Mouse (Mus musculus) testis, adult 2 months (tissue): ENCODE data around the gene Olfr731. TPM values are rescaled to one million over a fixed set of nuclear protein-coding genes. Genes with fewer than 3 reads are reported as not detected.

Source experiments
- H3K27ac ChIP-seq: fragments of 200-500 bp; 2 replicates; pipeline ENCODE4 v1.5.1; 2012; ENCODE audit warnings: low read depth, low read length; ENCODE audit not compliant: control insufficient read depth, insufficient read depth
- H3K27me3 ChIP-seq: fragments of 200-500 bp; 2 replicates; pipeline ENCODE4 v1.6.1; 2012; ENCODE audit warnings: mild to moderate bottlenecking, low read length, moderate library complexity; ENCODE audit not compliant: control insufficient read depth, insufficient read depth
- H3K36me3 ChIP-seq: fragments of 200-500 bp; 2 replicates; pipeline ENCODE4 v1.6.1; 2012; ENCODE audit warnings: mild to moderate bottlenecking, low read length; ENCODE audit not compliant: control insufficient read depth, insufficient read depth
- H3K4me1 ChIP-seq: fragments of 200-500 bp; 2 replicates; pipeline ENCODE4 v1.6.1; 2012; ENCODE audit warnings: low read length; ENCODE audit not compliant: control insufficient read depth, insufficient read depth
- H3K4me3 ChIP-seq: fragments of 200-500 bp; 2 replicates; pipeline ENCODE4 v1.5.1; 2012; ENCODE audit warnings: low read depth, mild to moderate bottlenecking, low read length, moderate library complexity, mixed read lengths; ENCODE audit not compliant: control insufficient read depth
- CTCF ChIP-seq: fragments of 200-500 bp; IDR thresholded peaks from 2 replicates; pipeline ENCODE4 v1.5.1; 2012; ENCODE audit warnings: low read depth, mild to moderate bottlenecking, inconsistent platforms, low read length, moderate library complexity; ENCODE audit not compliant: control insufficient read depth, insufficient read depth, insufficient replicate concordance
- POLR2A ChIP-seq: fragments of 200-500 bp; IDR thresholded peaks from 2 replicates; pipeline ENCODE4 v1.6.1; 2012; ENCODE audit warnings: low read depth, mild to moderate bottlenecking, inconsistent platforms, low read length, moderate library complexity; ENCODE audit not compliant: control insufficient read depth
- polyA plus RNA-seq: library from polyadenylated mRNA; depleted of rRNA; stranded (reverse); fragments of >200 nt; gene quantifications from 2 replicates; pipeline ENCODE4 v1.2.3, GENCODE M21; 2012; rRNA removed

Gene Olfr731
- 0.06 TPM in 1 of 2 replicates, not detected in the other for polyA plus RNA-seq

- Histone ChIP-seq H3K27ac (no peak within 1 kb of the TSS), H3K4me1 (no peaks in the 10 kb centered on the region), H3K27me3 (no peaks in the 10 kb centered on the region), H3K36me3 (no peaks in the 10 kb centered on the region), H3K4me3 (no peak within 1 kb of the TSS)
- TF ChIP-seq CTCF: no peak
- no peak for TF ChIP-seq POLR2A
Measured at GRCm38 (mm10) chr14:50241766-50242165, at the start of gene Olfr731. Olfr731 (minus strand) TSS chr14:50241866.

DNA sequence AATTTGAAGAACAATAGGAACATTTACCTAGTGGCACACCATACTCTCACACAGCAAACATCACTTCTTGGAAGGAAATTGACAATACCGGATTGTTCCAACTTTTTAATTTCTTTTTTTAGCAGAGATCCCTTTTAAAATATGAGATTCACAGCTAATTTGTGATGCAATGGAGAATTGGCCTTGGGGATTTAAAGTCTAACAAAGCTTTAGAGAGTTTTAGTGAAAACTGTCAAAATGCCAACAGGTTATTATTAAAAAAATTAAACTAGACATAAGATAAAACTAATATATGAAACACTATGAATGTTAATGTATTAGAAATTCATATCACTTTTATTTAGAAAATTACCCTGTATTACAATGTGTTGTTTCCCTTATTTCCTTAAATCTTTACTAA is 42.4 kb upstream of the Olfr731 start, which contains the start of gene Olfr732:
TSS of gene Olfr732 (minus strand) at position 101 of the 400 bp plus-strand sequence.
- H3K27me3 ChIP-seq: no peaks in the 10 kb centered on the region
- H3K36me3 ChIP-seq: no peaks in the 10 kb centered on the region
- H3K4me1 ChIP-seq: no peaks in the 10 kb centered on the region
- H3K4me3 ChIP-seq: no peak within 1 kb of the TSS
- TF ChIP-seq POLR2A (no peak), CTCF (no peak)
- H3K27ac ChIP-seq: no peak within 1 kb of the TSS

DNA sequence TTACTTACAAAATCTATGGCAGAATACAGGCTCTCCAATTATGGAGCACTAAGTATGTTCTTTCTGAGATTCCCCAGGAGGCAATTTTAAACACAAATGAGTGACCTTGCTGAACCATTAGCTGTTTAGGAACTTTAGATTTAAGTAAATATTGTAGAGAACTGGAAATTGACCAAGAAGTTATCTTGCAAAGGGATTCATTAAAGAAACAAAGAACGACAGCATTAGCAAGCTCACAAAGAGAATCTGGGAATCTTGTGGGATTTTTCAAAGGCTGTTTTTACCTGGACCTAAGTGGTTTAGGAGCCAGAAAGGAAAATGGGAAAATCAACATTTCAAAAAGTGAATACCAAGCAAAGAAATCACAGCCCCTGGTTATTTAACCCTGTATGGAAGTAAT is 53.6 kb downstream of the Olfr731 start, which contains the start of gene Olfr730:
TSS of gene Olfr730 (minus strand) at position 101 of the 400 bp plus-strand sequence.
- no peak within 1 kb of the TSS for H3K27ac ChIP-seq
- H3K4me1 ChIP-seq: no peaks in the 10 kb centered on the region
- TF ChIP-seq POLR2A (no peak), CTCF (no peak)
- no peak within 1 kb of the TSS for H3K4me3 ChIP-seq
- no peaks in the 10 kb centered on the region for H3K27me3 ChIP-seq
- no peaks in the 10 kb centered on the region for H3K36me3 ChIP-seq

Other genes starting within 250 kb of the Olfr731 start
- gene Olfr725, start 201.5 kb downstream of the Olfr731 start, polyA plus RNA-seq: not detected in 2 replicates
- gene Olfr726, start 150.9 kb downstream of the Olfr731 start, polyA plus RNA-seq: not detected in 2 replicates
- gene Olfr727, start 118.7 kb downstream of the Olfr731 start, polyA plus RNA-seq: not detected in 2 replicates
- not detected in 2 replicates for gene Olfr728, start 99.2 kb downstream of the Olfr731 start, polyA plus RNA-seq
- gene Olfr729, start 89.0 kb downstream of the Olfr731 start, polyA plus RNA-seq: not detected in 2 replicates
- gene Olfr730, start 53.7 kb downstream of the Olfr731 start, polyA plus RNA-seq: not detected in 2 replicates
- 0.14 and 0.17 TPM in 2 replicates for gene Olfr732, start 42.3 kb upstream of the Olfr731 start, polyA plus RNA-seq
- gene Olfr733, start 59.7 kb upstream of the Olfr731 start, polyA plus RNA-seq: 0.13 TPM in 1 of 2 replicates, not detected in the other
- 0.10 and 0.37 TPM in 2 replicates for gene Olfr734, start 84.9 kb upstream of the Olfr731 start, polyA plus RNA-seq
- 0.12 and 0.21 TPM in 2 replicates for gene Olfr735, start 107.0 kb upstream of the Olfr731 start, polyA plus RNA-seq
- gene Tlr11, start 116.0 kb upstream of the Olfr731 start, polyA plus RNA-seq: 0.04 TPM in 1 of 2 replicates, not detected in the other
- gene Olfr736, start 139.3 kb upstream of the Olfr731 start, polyA plus RNA-seq: 0.07 TPM in 1 of 2 replicates, not detected in the other
- 0.11 TPM in 1 of 2 replicates, not detected in the other for gene Olfr738, start 165.7 kb upstream of the Olfr731 start, polyA plus RNA-seq
- not detected in 2 replicates for gene Olfr739, start 176.8 kb upstream of the Olfr731 start, polyA plus RNA-seq
- not detected in 2 replicates for gene Olfr740, start 203.7 kb upstream of the Olfr731 start, polyA plus RNA-seq
- not detected in 2 replicates for gene Olfr741, start 230.9 kb upstream of the Olfr731 start, polyA plus RNA-seq